Mouse (Mus musculus) midbrain, embryonic 14.5 days (tissue): ENCODE data around the gene Gm20792. TPM values are rescaled to one million over a fixed set of nuclear protein-coding genes. Genes with fewer than 3 reads are reported as not detected.
"Not testable (repeated sequence)": the region's sequence is repeated elsewhere in the genome, so short reads cannot be mapped to it uniquely, and the experiment has no call there.

Experiments
- ATAC-seq: fragments of 200-750 bp; cut with Nextera tagmentation; 2 replicates; pipeline ENCODE4 v1.8.0; 2017; ENCODE audit warnings: moderate number of reproducible peaks, moderate library complexity; ENCODE audit not compliant: low FRiP score, low TSS enrichment
- DNase-seq: peaks from one replicate; pipeline ENCODE4 v3.0.0-alpha.2; 2015
- H3K27ac ChIP-seq: fragments of 300-500 bp; sonication (generic); replicated peaks from 2 replicates; pipeline ENCODE4 v1.5.1; 2014; ENCODE audit warnings: mild to moderate bottlenecking, low read depth, low read length, moderate library complexity
- H3K27me3 ChIP-seq: fragments of 300-500 bp; sonication (generic); 2 replicates; pipeline ENCODE4 v1.6.1; 2014; ENCODE audit warnings: low read length, control low read depth, mixed read lengths; ENCODE audit not compliant: control insufficient read depth, insufficient read depth
- H3K36me3 ChIP-seq: fragments of 300-500 bp; sonication (generic); 2 replicates; pipeline ENCODE4 v1.6.1; 2014; ENCODE audit warnings: low read length, control low read depth; ENCODE audit not compliant: control insufficient read depth, insufficient read depth
- H3K4me1 ChIP-seq: fragments of 300-500 bp; sonication (generic); 2 replicates; pipeline ENCODE4 v1.6.1; 2014; ENCODE audit warnings: mild to moderate bottlenecking, antibody characterized with exemption, low read length, control low read depth; ENCODE audit not compliant: control insufficient read depth, insufficient read depth
- H3K4me2 ChIP-seq: fragments of 300-500 bp; sonication (generic); 2 replicates; pipeline ENCODE4 v1.6.1; 2014; ENCODE audit warnings: mild to moderate bottlenecking, low read length, moderate library complexity
- H3K4me3 ChIP-seq: fragments of 300-500 bp; sonication (generic); replicated peaks from 2 replicates; pipeline ENCODE4 v1.5.1; 2014; ENCODE audit warnings: low read depth, low read length
- H3K9ac ChIP-seq: fragments of 300-500 bp; sonication (generic); replicated peaks from 2 replicates; pipeline ENCODE4 v1.6.1; 2014; ENCODE audit warnings: mild to moderate bottlenecking, low read length, moderate library complexity
- H3K9me3 ChIP-seq: fragments of 300-500 bp; sonication (generic); 2 replicates; pipeline ENCODE4 v1.6.1; 2016; ENCODE audit warnings: low read length, control low read depth, mixed read lengths; ENCODE audit not compliant: control insufficient read depth
- WGBS: fragments of 180-500 bp; shearing (Covaris S2); extraction: QIAGEN DNeasy Blood & Tissue Kit; methylation state at CpG from one replicate; pipeline ENCODE4 v1.1.7; 2014; 5-methylcytosine and 5-hydroxymethylcytosine counted together
- polyA plus RNA-seq: library from polyadenylated mRNA; unstranded; fragments of >200 nt; fragmentation: Nextera tagmentation; extraction: Ambion mirVana; gene quantifications from 2 replicates; pipeline ENCODE4 v1.2.1, GENCODE M21; 2014

Gene Gm20792
- polyA plus RNA-seq = not detected in 2 replicates

GRCm38 (mm10) chrY:48311555-48311954, at the start of gene Gm20792:
TSS of gene Gm20792 (plus strand) at chrY:48311855.
- not testable (repeated sequence) for ATAC-seq, H3K4me1 ChIP-seq, H3K9me3 ChIP-seq, H3K4me3 ChIP-seq, H3K4me2 ChIP-seq, H3K27me3 ChIP-seq, H3K9ac ChIP-seq, H3K36me3 ChIP-seq, DNase-seq, H3K27ac ChIP-seq
- no CpG with 5 or more reads among the region's 8 CpGs for WGBS
